Mouse (Mus musculus) forebrain, postnatal 0 days (tissue): ENCODE measurements around the gene 0610030E20Rik. TPM values are rescaled to one million over a fixed set of nuclear protein-coding genes. Genes with fewer than 3 reads are reported as not detected.

Experiments
- ATAC-seq: fragments of 200-750 bp; cut with Nextera tagmentation; 2 replicates; pipeline ENCODE4 v1.8.0; 2017; ENCODE audit warnings: mild to moderate bottlenecking, moderate library complexity
- DNase-seq: peaks from one replicate; pipeline ENCODE4 v3.0.0-alpha.2; 2015
- H3K27ac ChIP-seq: fragments of 300-500 bp; sonication (generic); 2 replicates; pipeline ENCODE4 v1.5.1; 2014; ENCODE audit warnings: low read depth, mild to moderate bottlenecking, antibody characterized with exemption, low read length, moderate library complexity, mixed read lengths
- H3K27me3 ChIP-seq: fragments of 300-500 bp; sonication (generic); 2 replicates; pipeline ENCODE4 v1.6.1; 2014; ENCODE audit warnings: mild to moderate bottlenecking, low read length, mixed read lengths; ENCODE audit not compliant: insufficient read depth
- H3K36me3 ChIP-seq: fragments of 300-500 bp; sonication (generic); 2 replicates; pipeline ENCODE4 v1.6.1; 2014; ENCODE audit warnings: mild to moderate bottlenecking, moderate library complexity; ENCODE audit not compliant: insufficient read depth
- H3K4me1 ChIP-seq: fragments of 300-500 bp; sonication (generic); 2 replicates; pipeline ENCODE4 v1.6.1; 2014; ENCODE audit warnings: antibody characterized with exemption; ENCODE audit not compliant: insufficient read depth
- H3K4me2 ChIP-seq: fragments of 300-500 bp; sonication (generic); 2 replicates; pipeline ENCODE4 v1.6.1; 2014; ENCODE audit warnings: low read depth, mild to moderate bottlenecking, moderate library complexity
- H3K4me3 ChIP-seq: fragments of 300-500 bp; sonication (generic); 2 replicates; pipeline ENCODE4 v1.5.1; 2014; ENCODE audit warnings: low read depth, low read length, mixed read lengths
- H3K9ac ChIP-seq: fragments of 300-500 bp; sonication (generic); 2 replicates; pipeline ENCODE4 v1.6.1; 2014; ENCODE audit warnings: mild to moderate bottlenecking
- H3K9me3 ChIP-seq: fragments of 300-500 bp; sonication (generic); 2 replicates; pipeline ENCODE4 v1.6.1; 2016; ENCODE audit warnings: low read length
- CTCF ChIP-seq: sonication (generic); IDR thresholded peaks from 2 replicates; pipeline ENCODE4 v1.5.1; 2016; ENCODE audit warnings: antibody characterized with exemption, control low read depth, low read depth
- WGBS: fragments of 180-500 bp; shearing (Covaris S2); extraction: QIAGEN DNeasy Blood & Tissue Kit; methylation state at CpG from one replicate; pipeline ENCODE4 v1.1.7; 2014; 5-methylcytosine and 5-hydroxymethylcytosine counted together
- polyA plus RNA-seq: library from polyadenylated mRNA; unstranded; fragments of >200 nt; fragmentation: Nextera tagmentation; extraction: Ambion mirVana; gene quantifications from 2 replicates; pipeline ENCODE4 v1.2.1, GENCODE M21; 2015
- total RNA-seq: library from RNA; depleted of rRNA; stranded (reverse); fragments of >200 nt; gene quantifications from 2 replicates; pipeline ENCODE4 v1.2.3, GENCODE M21; 2014; rRNA removed

Gene 0610030E20Rik
- total RNA-seq (6.5 and 10.9 TPM in 2 replicates), polyA plus RNA-seq (9.7 and 15.4 TPM in 2 replicates)

GRCm38 (mm10) chr6:72347166-72347941 lies at the start of gene 0610030E20Rik:
TSS of gene 0610030E20Rik (plus strand) at chr6:72347317.
- H3K9me3 ChIP-seq = no peaks in the 10 kb centered on the region
- peaks cover 16% of the 10 kb centered on the region for H3K36me3 ChIP-seq
- H3K27me3 ChIP-seq = no peaks in the 10 kb centered on the region
- H3K27ac ChIP-seq = peak within 1 kb of the TSS; percentile 83
- 2% methylated on average over 65 of the region's 72 CpGs for WGBS
- peaks cover 18% of the 10 kb centered on the region for H3K4me1 ChIP-seq
- ATAC-seq = peak; percentile 66
- peak; percentile 43 for TF ChIP-seq CTCF
- H3K4me2 ChIP-seq = peak within 1 kb of the TSS; percentile 76
- peak within 1 kb of the TSS; percentile 72 for H3K9ac ChIP-seq
- peak; percentile 73 for DNase-seq
- H3K4me3 ChIP-seq = peak within 1 kb of the TSS; percentile 58

DNA sequence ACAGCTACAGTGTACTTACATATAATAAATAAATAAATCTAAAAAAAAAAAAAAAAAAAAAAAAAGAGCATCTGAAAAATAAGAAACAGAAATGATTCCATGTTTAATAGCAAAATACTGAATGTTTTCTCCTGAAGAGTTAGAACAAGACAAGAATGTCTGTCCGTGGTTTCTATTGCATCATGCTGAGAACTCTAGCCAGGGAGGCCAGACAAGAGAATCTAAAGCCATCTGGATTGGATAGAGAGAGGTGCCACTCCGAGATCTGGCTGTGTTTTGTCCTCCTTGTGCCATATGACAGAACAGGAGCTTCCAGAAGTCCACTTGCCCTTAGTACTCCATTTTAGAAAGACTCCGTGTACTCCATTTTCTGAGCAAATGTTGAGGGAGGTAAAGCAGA lies 49.3 kb upstream of the 0610030E20Rik start:
- no peak for TF ChIP-seq CTCF
- ATAC-seq (no peak), DNase-seq (no peak)
- 62% methylated on average over 3 of the region's 3 CpGs for WGBS
- Histone ChIP-seq H3K36me3 (no peaks in the 10 kb centered on the region), H3K4me3 (no peak overlapping the region), H3K9ac (no peak overlapping the region), H3K4me2 (no peak overlapping the region), H3K27ac (no peak overlapping the region), H3K27me3 (no peaks in the 10 kb centered on the region), H3K4me1 (no peaks in the 10 kb centered on the region), H3K9me3 (no peaks in the 10 kb centered on the region)

DNA sequence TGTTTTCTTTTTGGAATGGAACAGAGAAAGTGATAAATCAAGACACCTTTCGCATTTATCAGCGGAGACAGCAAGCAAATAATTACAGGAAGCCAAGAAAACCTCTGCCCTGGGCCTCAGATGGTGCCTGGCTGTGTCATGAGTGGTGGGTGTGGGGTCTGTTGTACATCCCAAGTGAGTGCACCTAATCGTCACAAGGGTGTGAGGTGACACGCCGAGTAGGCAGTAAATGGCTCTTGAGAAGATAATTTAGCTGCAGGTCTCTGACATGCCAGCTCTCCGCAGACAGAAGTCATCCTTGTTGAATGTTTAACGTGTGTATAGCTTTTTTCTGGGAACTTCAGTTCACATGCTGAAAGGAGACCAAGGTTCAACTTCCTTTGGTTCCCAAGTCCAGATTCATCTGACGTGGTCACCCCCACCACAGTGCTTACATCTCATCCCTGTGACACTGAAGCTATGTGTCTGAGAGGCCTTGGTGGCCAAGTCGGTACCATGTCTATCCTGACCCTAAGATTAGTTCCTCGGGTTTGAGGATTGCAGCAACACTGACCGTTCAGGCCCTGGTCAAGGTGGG lies 44.7 kb upstream of the 0610030E20Rik start:
- H3K9me3 ChIP-seq = no peaks in the 10 kb centered on the region
- H3K4me3 ChIP-seq = no peak overlapping the region
- H3K27ac ChIP-seq = no peak overlapping the region
- WGBS = 89% methylated on average over 11 of the region's 11 CpGs
- no peaks in the 10 kb centered on the region for H3K36me3 ChIP-seq
- no peak for DNase-seq
- H3K27me3 ChIP-seq = no peaks in the 10 kb centered on the region
- no peak overlapping the region for H3K4me2 ChIP-seq
- H3K9ac ChIP-seq = no peak overlapping the region
- no peak for ATAC-seq
- TF ChIP-seq CTCF = no peak
- no peaks in the 10 kb centered on the region for H3K4me1 ChIP-seq

GRCm38 (mm10) chr6:72303510-72303909 lies 43.6 kb upstream of the 0610030E20Rik start:
- no peaks in the 10 kb centered on the region for H3K9me3 ChIP-seq
- H3K4me1 ChIP-seq = no peaks in the 10 kb centered on the region
- H3K27me3 ChIP-seq = no peaks in the 10 kb centered on the region
- WGBS = 51% methylated on average over 9 of the region's 9 CpGs
- ATAC-seq (no peak), DNase-seq (no peak)
- H3K36me3 ChIP-seq = no peaks in the 10 kb centered on the region
- no peak overlapping the region for H3K27ac ChIP-seq
- no peak overlapping the region for H3K4me2 ChIP-seq
- no peak overlapping the region for H3K4me3 ChIP-seq
- TF ChIP-seq CTCF = no peak
- no peak overlapping the region for H3K9ac ChIP-seq

GRCm38 (mm10) chr6:72312198-72312597 lies 34.9 kb upstream of the 0610030E20Rik start:
- no peak for DNase-seq
- H3K27ac ChIP-seq = no peak overlapping the region
- H3K9ac ChIP-seq = no peak overlapping the region
- ATAC-seq = no peak
- H3K36me3 ChIP-seq = peaks cover 12% of the 10 kb centered on the region
- WGBS = 92% methylated on average over 3 of the region's 3 CpGs
- no peak for TF ChIP-seq CTCF
- H3K27me3 ChIP-seq = no peaks in the 10 kb centered on the region
- no peaks in the 10 kb centered on the region for H3K4me1 ChIP-seq
- no peak overlapping the region for H3K4me2 ChIP-seq
- no peak overlapping the region for H3K4me3 ChIP-seq
- no peaks in the 10 kb centered on the region for H3K9me3 ChIP-seq

DNA sequence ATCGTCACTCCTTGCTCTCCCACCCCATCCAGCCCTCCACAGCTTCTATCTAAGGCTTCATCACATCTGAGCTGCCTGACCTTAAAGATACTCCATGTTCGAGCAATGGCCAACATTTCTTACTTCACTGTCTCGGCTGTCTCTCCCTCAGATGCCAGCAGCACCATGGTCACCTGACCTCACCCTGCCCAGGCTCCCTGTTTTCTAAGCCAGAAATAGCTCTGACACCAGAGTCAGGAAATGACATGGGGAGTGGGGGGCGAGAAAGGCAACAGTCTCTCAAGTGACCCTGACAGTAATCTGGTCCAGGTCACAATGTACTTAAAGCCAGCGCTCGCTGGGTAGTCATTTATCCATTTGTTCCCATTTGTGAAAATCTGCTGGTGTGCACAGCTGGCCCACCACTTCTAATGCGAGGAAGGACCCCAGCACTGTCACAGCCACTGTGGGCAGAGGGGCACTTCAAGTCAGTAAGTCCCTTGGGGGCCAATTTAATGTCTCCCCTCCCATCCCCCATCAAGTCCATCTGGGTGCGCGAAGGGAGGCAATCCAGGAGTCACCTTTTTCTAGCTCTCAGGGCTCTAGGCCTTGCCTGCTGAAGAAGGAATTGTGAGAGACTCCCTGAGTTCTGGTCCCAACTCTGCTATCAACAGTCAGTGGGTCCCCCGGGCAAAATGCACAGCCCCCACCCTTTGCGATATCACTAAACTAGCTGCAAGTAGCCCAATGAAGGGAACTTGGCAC lies 33.8 kb upstream of the 0610030E20Rik start:
- no peaks in the 10 kb centered on the region for H3K27me3 ChIP-seq
- no peak overlapping the region for H3K27ac ChIP-seq
- no peak overlapping the region for H3K4me3 ChIP-seq
- H3K36me3 ChIP-seq = peaks cover 21% of the 10 kb centered on the region
- no peaks in the 10 kb centered on the region for H3K9me3 ChIP-seq
- no peak for TF ChIP-seq CTCF
- H3K9ac ChIP-seq = no peak overlapping the region
- DNase-seq = no peak
- WGBS = 89% methylated on average over 11 of the region's 11 CpGs
- no peaks in the 10 kb centered on the region for H3K4me1 ChIP-seq
- no peak for ATAC-seq
- H3K4me2 ChIP-seq = no peak overlapping the region

GRCm38 (mm10) chr6:72315384-72315783 lies 31.7 kb upstream of the 0610030E20Rik start:
- Histone ChIP-seq H3K4me2 (no peak overlapping the region), H3K4me1 (no peaks in the 10 kb centered on the region), H3K36me3 (peaks cover 41% of the 10 kb centered on the region), H3K27ac (no peak overlapping the region), H3K4me3 (no peak overlapping the region), H3K27me3 (no peaks in the 10 kb centered on the region), H3K9ac (no peak overlapping the region), H3K9me3 (no peaks in the 10 kb centered on the region)
- WGBS = 88% methylated on average over 2 of the region's 2 CpGs
- DNase-seq (no peak), ATAC-seq (no peak)
- TF ChIP-seq CTCF = no peak
